Mouse (Mus musculus): ENCODE results near the gene Ripk1. TPM values are rescaled to one million over a fixed set of nuclear protein-coding genes. Genes with fewer than 3 reads are reported as not detected.

Gene Ripk1
- polyA plus RNA-seq, 1 experiment from 2014 or later: 25.0 TPM

GRCm38 (mm10) chr13:34054391-34054790 is 52.2 kb downstream of the Ripk1 start:
- no peak overlapping the region for H3K9ac ChIP-seq (ENCODE audit: low read depth, low read length)
- no peak overlapping the region for H3K4me2 ChIP-seq (replicated peaks; ENCODE audit: low read depth)
- H3K27me3 ChIP-seq (replicated peaks; ENCODE audit: control insufficient read depth, insufficient read depth, low read length): no peaks in the 10 kb centered on the region
- H3K27ac ChIP-seq (ENCODE audit: low read depth, low read length): no peak overlapping the region
- WGBS: 75% methylated on average over 4 of the region's 4 CpGs
- H3K4me3 ChIP-seq (ENCODE audit: low read depth, low read length): no peak overlapping the region
- H3K36me3 ChIP-seq (ENCODE audit: control insufficient read depth, insufficient read depth): peaks cover 29% of the 10 kb centered on the region
- no peaks in the 10 kb centered on the region for H3K9me3 ChIP-seq (ENCODE audit: control insufficient read depth)
- TF ChIP-seq CTCF (IDR thresholded peaks at IDR 0.05; ENCODE audit: low read depth): no peak
- H3K4me1 ChIP-seq (replicated peaks; ENCODE audit: control insufficient read depth, insufficient read depth, low read length): no peaks in the 10 kb centered on the region
- ATAC-seq: no peak

GRCm38 (mm10) chr13:34054983-34055382 is 52.8 kb downstream of the Ripk1 start:
- ATAC-seq: peak; percentile 62

GRCm38 (mm10) chr13:34057252-34057651 is 55.1 kb downstream of the Ripk1 start:
- Histone ChIP-seq H3K4me2 (replicated peaks; ENCODE audit: low read depth) (no peak overlapping the region), H3K9me3 (ENCODE audit: control insufficient read depth) (no peaks in the 10 kb centered on the region), H3K4me3 (ENCODE audit: low read depth, low read length) (no peak overlapping the region), H3K27ac (ENCODE audit: low read depth, low read length) (no peak overlapping the region), H3K4me1 (replicated peaks; ENCODE audit: control insufficient read depth, insufficient read depth, low read length) (no peaks in the 10 kb centered on the region), H3K27me3 (replicated peaks; ENCODE audit: control insufficient read depth, insufficient read depth, low read length) (no peaks in the 10 kb centered on the region), H3K9ac (ENCODE audit: low read depth, low read length) (no peak overlapping the region), H3K36me3 (ENCODE audit: control insufficient read depth, insufficient read depth) (peaks cover 23% of the 10 kb centered on the region)
- no peak for ATAC-seq
- no peak for TF ChIP-seq CTCF (IDR thresholded peaks at IDR 0.05; ENCODE audit: low read depth)
- WGBS: 94% methylated on average over 1 of the region's 1 CpGs

More at GRCm38 (mm10) chr13:34054983-34055382, 52.8 kb downstream of the Ripk1 start:
- WGBS: 51% methylated on average over 3 of the region's 3 CpGs
- Histone ChIP-seq H3K4me2 (replicated peaks; ENCODE audit: low read depth) (no peak overlapping the region), H3K4me3 (ENCODE audit: low read depth, low read length) (no peak overlapping the region), H3K9ac (ENCODE audit: low read depth, low read length) (no peak overlapping the region), H3K27ac (ENCODE audit: low read depth, low read length) (no peak overlapping the region), H3K9me3 (ENCODE audit: control insufficient read depth) (no peaks in the 10 kb centered on the region), H3K27me3 (replicated peaks; ENCODE audit: control insufficient read depth, insufficient read depth, low read length) (no peaks in the 10 kb centered on the region), H3K36me3 (ENCODE audit: control insufficient read depth, insufficient read depth) (peaks cover 29% of the 10 kb centered on the region), H3K4me1 (replicated peaks; ENCODE audit: control insufficient read depth, insufficient read depth, low read length) (no peaks in the 10 kb centered on the region)
- TF ChIP-seq CTCF (IDR thresholded peaks at IDR 0.05; ENCODE audit: low read depth): no peak

- Histone ChIP-seq H3K27ac (ENCODE audit: low read depth, low read length) (no peak overlapping the region), H3K9ac (ENCODE audit: low read depth, low read length) (no peak overlapping the region), H3K4me2 (replicated peaks; ENCODE audit: low read depth) (no peak overlapping the region), H3K9me3 (ENCODE audit: control insufficient read depth) (no peaks in the 10 kb centered on the region), H3K36me3 (ENCODE audit: control insufficient read depth, insufficient read depth) (peaks cover 14% of the 10 kb centered on the region; the same call in 1 of the 2 replicates), H3K27me3 (replicated peaks; ENCODE audit: control insufficient read depth, insufficient read depth, low read length) (no peaks in the 10 kb centered on the region), H3K4me3 (ENCODE audit: low read depth, low read length) (no peak overlapping the region), H3K4me1 (replicated peaks; ENCODE audit: control insufficient read depth, insufficient read depth, low read length) (no peaks in the 10 kb centered on the region)
- no peak for TF ChIP-seq CTCF (IDR thresholded peaks at IDR 0.05; ENCODE audit: low read depth)
- 91% methylated on average over 9 of the region's 9 CpGs for WGBS
- no peak for ATAC-seq
Observed at GRCm38 (mm10) chr13:34060061-34060460, 57.9 kb downstream of the Ripk1 start.

- Histone ChIP-seq H3K27ac (ENCODE audit: low read depth, low read length) (no peak overlapping the region), H3K4me2 (replicated peaks; ENCODE audit: low read depth) (no peak overlapping the region), H3K36me3 (ENCODE audit: control insufficient read depth, insufficient read depth) (peaks cover 14% of the 10 kb centered on the region; the same call in 1 of the 2 replicates), H3K9ac (ENCODE audit: low read depth, low read length) (no peak overlapping the region), H3K4me1 (replicated peaks; ENCODE audit: control insufficient read depth, insufficient read depth, low read length) (no peaks in the 10 kb centered on the region), H3K27me3 (replicated peaks; ENCODE audit: control insufficient read depth, insufficient read depth, low read length) (no peaks in the 10 kb centered on the region), H3K9me3 (ENCODE audit: control insufficient read depth) (no peaks in the 10 kb centered on the region), H3K4me3 (ENCODE audit: low read depth, low read length) (no peak overlapping the region)
- WGBS: 81% methylated on average over 10 of the region's 10 CpGs
- no peak for TF ChIP-seq CTCF (IDR thresholded peaks at IDR 0.05; ENCODE audit: low read depth)
- ATAC-seq: 0 out of 2 replicates have a peak, but pooled peaks have one; percentile 10
Observed at GRCm38 (mm10) chr13:34062466-34062865, 60.3 kb downstream of the Ripk1 start.

- 73% methylated on average over 1 of the region's 1 CpGs for WGBS
- Histone ChIP-seq H3K9me3 (ENCODE audit: control insufficient read depth) (no peaks in the 10 kb centered on the region), H3K4me2 (replicated peaks; ENCODE audit: low read depth) (no peak overlapping the region), H3K4me1 (replicated peaks; ENCODE audit: control insufficient read depth, insufficient read depth, low read length) (no peaks in the 10 kb centered on the region), H3K9ac (ENCODE audit: low read depth, low read length) (no peak overlapping the region), H3K4me3 (ENCODE audit: low read depth, low read length) (no peak overlapping the region), H3K27ac (ENCODE audit: low read depth, low read length) (no peak overlapping the region), H3K27me3 (replicated peaks; ENCODE audit: control insufficient read depth, insufficient read depth, low read length) (no peaks in the 10 kb centered on the region), H3K36me3 (ENCODE audit: control insufficient read depth, insufficient read depth) (peaks cover 8% of the 10 kb centered on the region; the same call in 1 of the 2 replicates)
- ATAC-seq: no peak
- TF ChIP-seq CTCF (IDR thresholded peaks at IDR 0.05; ENCODE audit: low read depth): no peak
Observed at GRCm38 (mm10) chr13:34066351-34066750, 64.2 kb downstream of the Ripk1 start.

- Histone ChIP-seq H3K4me3 (ENCODE audit: low read depth, low read length) (no peak overlapping the region), H3K27me3 (replicated peaks; ENCODE audit: control insufficient read depth, insufficient read depth, low read length) (no peaks in the 10 kb centered on the region), H3K27ac (ENCODE audit: low read depth, low read length) (no peak overlapping the region), H3K9me3 (ENCODE audit: control insufficient read depth) (no peaks in the 10 kb centered on the region), H3K36me3 (ENCODE audit: control insufficient read depth, insufficient read depth) (peaks cover 8% of the 10 kb centered on the region), H3K4me1 (replicated peaks; ENCODE audit: control insufficient read depth, insufficient read depth, low read length) (no peaks in the 10 kb centered on the region), H3K4me2 (replicated peaks; ENCODE audit: low read depth) (no peak overlapping the region), H3K9ac (ENCODE audit: low read depth, low read length) (no peak overlapping the region)
- no peak for ATAC-seq
- no peak for TF ChIP-seq CTCF (IDR thresholded peaks at IDR 0.05; ENCODE audit: low read depth)
- WGBS: 68% methylated on average over 4 of the region's 4 CpGs
Observed at GRCm38 (mm10) chr13:34070296-34070695, 68.1 kb downstream of the Ripk1 start.
